Mouse (Mus musculus) yolk sac, embryonic 10.5 days (tissue): Measurements from ENCODE around the gene Tut4.
A peak's percentile ranks its signal among the peaks of the same experiment; 100 is the strongest.

ENCODE experiments used
- DNase-seq: peaks from one replicate; pipeline ENCODE4 v3.0.0-alpha.2; 2017; ENCODE audit warnings: low spot score

The Tut4 gene

GRCm38 (mm10) chr4:108503023-108503422, 43.8 kb downstream of the Tut4 start:
- no peak for DNase-seq

- DNase-seq, result no peak
Measured at GRCm38 (mm10) chr4:108539701-108540100, 80.5 kb downstream of the Tut4 start.

GRCm38 (mm10) chr4:108565026-108565425, 105.8 kb downstream of the Tut4 start:
- no peak for DNase-seq

- DNase-seq, result no peak
Measured at GRCm38 (mm10) chr4:108572644-108573043, 113.4 kb downstream of the Tut4 start.

- DNase-seq, result peak; percentile 98
Measured at GRCm38 (mm10) chr4:108578840-108579742, 119.9 kb downstream of the Tut4 start, which contains the start of the genes Prpf38a and Orc1. Gene Prpf38a, minus strand, starts transcription at chr4:108579336. Gene Orc1, plus strand, starts transcription at chr4:108579423.

- no peak for DNase-seq
Measured at GRCm38 (mm10) chr4:108579743-108580411, 120.7 kb downstream of the Tut4 start.

- DNase-seq, result no peak
Measured at GRCm38 (mm10) chr4:108593376-108593775, 134.2 kb downstream of the Tut4 start.

GRCm38 (mm10) chr4:108595785-108596184, 136.6 kb downstream of the Tut4 start:
- DNase-seq, result no peak

- DNase-seq, result no peak
Measured at GRCm38 (mm10) chr4:108598306-108598705, 139.1 kb downstream of the Tut4 start.

- DNase-seq, result no peak
Measured at GRCm38 (mm10) chr4:108601870-108602269, 142.6 kb downstream of the Tut4 start.

GRCm38 (mm10) chr4:108608651-108609050, 149.4 kb downstream of the Tut4 start:
- no peak for DNase-seq
